Mouse (Mus musculus): ENCODE results near the gene 1700029I15Rik. TPM values are rescaled to one million over a fixed set of nuclear protein-coding genes. Genes with fewer than 3 reads are reported as not detected.

The 1700029I15Rik gene
- polyA plus RNA-seq, 1 experiment from 2014 or later = 1.9 TPM

GRCm38 (mm10) chr2:92384101-92384500 is 1.8 kb downstream of the 1700029I15Rik start:
- H3K36me3 ChIP-seq (replicated peaks; ENCODE audit: insufficient read depth, low read length) = peaks cover 33% of the 10 kb centered on the region
- H3K9me3 ChIP-seq (ENCODE audit: low read length) = no peaks in the 10 kb centered on the region
- no peak overlapping the region for H3K9ac ChIP-seq (replicated peaks)
- DNase-seq (no peak), ATAC-seq (no peak)
- whole genome bisulfite sequencing (ENCODE audit: insufficient replicate concordance) = 58% methylated on average over 4 of the region's 4 CpGs
- no peak overlapping the region for H3K4me3 ChIP-seq (ENCODE audit: low read depth, low read length)
- no peak overlapping the region for H3K4me2 ChIP-seq (ENCODE audit: low read depth, low read length)
- H3K4me1 ChIP-seq (ENCODE audit: insufficient read depth) = peaks cover 5% of the 10 kb centered on the region; the same call in 1 of the 2 replicates
- TF ChIP-seq CTCF (IDR thresholded peaks at IDR 0.05; ENCODE audit: low read depth) (no peak), EP300 (IDR thresholded peaks at IDR 0.05; ENCODE audit: low read depth) (no peak)
- no peak overlapping the region for H3K27ac ChIP-seq (ENCODE audit: low read depth)
- H3K27me3 ChIP-seq (ENCODE audit: insufficient read depth, low read length) = peaks cover 19% of the 10 kb centered on the region

GRCm38 (mm10) chr2:92385113-92386051 is 3.0 kb downstream of the 1700029I15Rik start:
- Histone ChIP-seq H3K27me3 (ENCODE audit: insufficient read depth, low read length) (peaks cover 27% of the 10 kb centered on the region), H3K4me2 (ENCODE audit: low read depth, low read length) (no peak overlapping the region), H3K4me3 (ENCODE audit: low read depth, low read length) (no peak overlapping the region), H3K4me1 (ENCODE audit: insufficient read depth) (peaks cover 11% of the 10 kb centered on the region; the same call in 1 of the 2 replicates), H3K27ac (ENCODE audit: low read depth) (no peak overlapping the region), H3K36me3 (replicated peaks; ENCODE audit: insufficient read depth, low read length) (peaks cover 20% of the 10 kb centered on the region), H3K9ac (replicated peaks) (no peak overlapping the region), H3K9me3 (ENCODE audit: low read length) (no peaks in the 10 kb centered on the region)
- WGBS (ENCODE audit: insufficient replicate concordance) = 72% methylated on average over 22 of the region's 22 CpGs
- no peak for DNase-seq
- ATAC-seq = no peak
- TF ChIP-seq CTCF (IDR thresholded peaks at IDR 0.05; ENCODE audit: low read depth) = no peak
- TF ChIP-seq EP300 (IDR thresholded peaks at IDR 0.05; ENCODE audit: low read depth) = no peak

- H3K9ac ChIP-seq (replicated peaks) = no peak overlapping the region
- H3K4me3 ChIP-seq (ENCODE audit: low read depth, low read length) = no peak overlapping the region
- no peak for ATAC-seq
- no peaks in the 10 kb centered on the region for H3K9me3 ChIP-seq (ENCODE audit: low read length)
- H3K4me2 ChIP-seq (ENCODE audit: low read depth, low read length) = no peak overlapping the region
- H3K27ac ChIP-seq (ENCODE audit: low read depth) = no peak overlapping the region
- TF ChIP-seq CTCF (IDR thresholded peaks at IDR 0.05; ENCODE audit: low read depth) (no peak), EP300 (IDR thresholded peaks at IDR 0.05; ENCODE audit: low read depth) (no peak)
- H3K4me1 ChIP-seq (ENCODE audit: insufficient read depth) = peaks cover 15% of the 10 kb centered on the region; the same call in 1 of the 2 replicates
- 84% methylated on average over 30 of the region's 30 CpGs for WGBS (ENCODE audit: insufficient replicate concordance)
- peaks cover 7% of the 10 kb centered on the region; the same call in 1 of the 2 replicates for H3K36me3 ChIP-seq (replicated peaks; ENCODE audit: insufficient read depth, low read length)
- no peak for DNase-seq
- peaks cover 28% of the 10 kb centered on the region for H3K27me3 ChIP-seq (ENCODE audit: insufficient read depth, low read length)
Observed at GRCm38 (mm10) chr2:92386821-92387570, 4.7 kb downstream of the 1700029I15Rik start.

- WGBS (ENCODE audit: insufficient replicate concordance) = 61% methylated on average over 4 of the region's 4 CpGs
- TF ChIP-seq CTCF (IDR thresholded peaks at IDR 0.05; ENCODE audit: low read depth) = no peak
- TF ChIP-seq EP300 (IDR thresholded peaks at IDR 0.05; ENCODE audit: low read depth) = no peak
- H3K4me2 ChIP-seq (ENCODE audit: low read depth, low read length) = no peak overlapping the region
Observed at GRCm38 (mm10) chr2:92387646-92388045, 5.3 kb downstream of the 1700029I15Rik start.

GRCm38 (mm10) chr2:92388081-92388517 is 5.8 kb downstream of the 1700029I15Rik start:
- ATAC-seq = no peak
- no peak for TF ChIP-seq EP300 (IDR thresholded peaks at IDR 0.05; ENCODE audit: low read depth)
- no peak for TF ChIP-seq CTCF (IDR thresholded peaks at IDR 0.05; ENCODE audit: low read depth)
- no peak for DNase-seq
- Histone ChIP-seq H3K9me3 (ENCODE audit: low read length) (no peaks in the 10 kb centered on the region), H3K27ac (ENCODE audit: low read depth) (no peak overlapping the region), H3K4me1 (ENCODE audit: insufficient read depth) (peaks cover 15% of the 10 kb centered on the region; the same call in 1 of the 2 replicates), H3K27me3 (ENCODE audit: insufficient read depth, low read length) (peaks cover 39% of the 10 kb centered on the region), H3K36me3 (replicated peaks; ENCODE audit: insufficient read depth, low read length) (no peaks in the 10 kb centered on the region), H3K9ac (replicated peaks) (no peak overlapping the region), H3K4me2 (ENCODE audit: low read depth, low read length) (no peak overlapping the region), H3K4me3 (ENCODE audit: low read depth, low read length) (no peak overlapping the region)
- 53% methylated on average over 3 of the region's 3 CpGs for WGBS (ENCODE audit: insufficient replicate concordance)

More at GRCm38 (mm10) chr2:92387646-92388045, 5.3 kb downstream of the 1700029I15Rik start:
- Histone ChIP-seq H3K4me3 (ENCODE audit: low read depth, low read length) (no peak overlapping the region), H3K4me1 (ENCODE audit: insufficient read depth) (peaks cover 15% of the 10 kb centered on the region; the same call in 1 of the 2 replicates), H3K27me3 (ENCODE audit: insufficient read depth, low read length) (peaks cover 35% of the 10 kb centered on the region), H3K36me3 (replicated peaks; ENCODE audit: insufficient read depth, low read length) (0 out of 2 replicates have a peak, but pooled peaks cover 4% of the 10 kb centered on the region), H3K27ac (ENCODE audit: low read depth) (no peak overlapping the region), H3K9ac (replicated peaks) (no peak overlapping the region), H3K9me3 (ENCODE audit: low read length) (no peaks in the 10 kb centered on the region)
- no peak for ATAC-seq
- DNase-seq = no peak

Measured in liver, postnatal 0 days (tissue).